Mouse (Mus musculus): ENCODE results near the gene Pop7. TPM values are rescaled to one million over a fixed set of nuclear protein-coding genes. Genes with fewer than 3 reads are reported as not detected.

The Pop7 gene
- polyA plus RNA-seq (2015; fragmentation: Nextera tagmentation; extraction: Ambion mirVana), result 44.1 and 45.5 TPM in 2 replicates

DNA sequence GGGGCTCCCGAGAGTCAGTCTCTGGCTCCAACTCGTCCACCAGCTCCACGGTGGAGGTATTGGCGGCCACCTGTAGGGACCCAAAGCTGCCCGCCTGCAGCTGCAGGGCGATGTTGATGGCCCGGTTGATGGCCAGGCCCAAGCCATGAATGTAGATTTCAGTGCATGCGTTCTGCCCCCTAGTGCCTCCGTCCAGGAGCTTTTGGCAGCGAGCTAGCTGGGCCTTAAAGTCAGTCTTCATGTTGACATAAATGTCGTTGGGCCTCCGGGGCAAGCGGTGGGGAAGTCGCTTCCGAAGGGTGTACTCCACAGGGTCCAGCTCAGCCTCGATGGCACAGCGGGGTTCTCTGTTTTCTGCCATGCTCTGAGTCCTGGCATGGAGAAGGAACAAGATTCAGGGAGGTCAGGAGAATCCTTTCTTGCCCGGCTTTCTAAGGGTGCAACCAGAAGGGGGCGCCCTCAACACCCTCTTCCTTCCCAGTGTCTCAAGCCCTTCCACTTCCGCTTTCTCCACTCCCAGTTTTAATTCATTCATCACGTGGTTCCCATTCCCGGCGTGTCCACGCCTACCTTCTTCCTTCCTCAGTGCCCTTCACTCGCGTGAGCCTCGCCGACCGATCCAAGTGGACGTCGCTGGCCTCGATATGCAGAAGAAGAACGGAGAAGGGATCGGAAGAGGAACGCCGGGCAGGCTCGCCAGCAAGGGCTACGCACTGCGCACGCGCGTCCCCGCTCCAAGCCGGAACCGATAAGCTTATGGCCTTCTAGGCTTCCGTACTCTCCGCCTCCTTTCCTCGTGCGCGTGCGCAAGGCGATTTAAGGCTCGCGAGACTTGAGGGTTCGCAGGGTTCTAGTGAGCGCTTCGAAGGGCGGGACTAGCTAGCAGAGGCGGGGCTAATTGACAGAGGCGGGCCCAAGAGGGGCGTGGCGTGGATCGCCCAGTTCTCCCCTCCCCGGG, at the start of gene Pop7:
Gene Pop7 (minus strand): TSS at position 810 of the 958 bp plus-strand sequence.

DNA sequence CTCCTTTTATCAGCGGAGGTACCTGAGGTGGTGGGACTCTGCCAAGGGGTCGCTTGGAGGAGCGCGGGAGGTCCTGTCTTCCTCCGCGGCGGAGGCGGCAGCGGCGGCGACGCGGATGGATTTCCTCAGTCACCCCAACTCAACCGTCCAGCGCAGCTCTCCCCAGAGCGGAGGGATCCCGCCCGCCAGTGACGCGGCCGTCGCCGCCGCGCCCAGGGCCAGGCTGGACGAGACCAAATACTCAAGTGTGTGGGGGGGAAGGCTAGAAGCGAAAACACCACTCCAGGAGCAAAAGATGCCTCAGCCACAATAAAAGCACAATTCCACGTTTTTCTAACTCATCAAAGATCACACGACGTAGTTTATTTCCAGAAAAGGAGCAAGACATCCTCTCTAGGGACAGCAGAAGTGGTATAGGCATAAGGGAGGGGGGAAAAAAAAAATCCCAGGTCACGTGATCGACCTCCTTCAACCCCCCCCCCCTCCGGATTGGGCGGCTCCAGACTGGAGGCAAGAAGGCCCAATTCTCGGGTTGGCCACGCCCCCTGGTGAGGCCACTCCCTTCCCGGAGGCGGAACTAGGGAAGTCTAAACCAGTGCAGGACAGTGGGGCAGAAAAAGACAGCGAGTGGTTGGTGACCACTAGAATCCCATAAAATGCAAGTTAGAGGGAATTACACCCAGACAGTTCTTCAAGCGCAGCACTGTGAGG, 31.0 kb upstream of the Pop7 start, which contains the start of the genes Epo and Gnb2:
Gene Epo (minus strand): TSS at position 126 of the 711 bp plus-strand sequence.
Gene Gnb2 (minus strand): TSS at position 394 of the 711 bp plus-strand sequence.

DNA sequence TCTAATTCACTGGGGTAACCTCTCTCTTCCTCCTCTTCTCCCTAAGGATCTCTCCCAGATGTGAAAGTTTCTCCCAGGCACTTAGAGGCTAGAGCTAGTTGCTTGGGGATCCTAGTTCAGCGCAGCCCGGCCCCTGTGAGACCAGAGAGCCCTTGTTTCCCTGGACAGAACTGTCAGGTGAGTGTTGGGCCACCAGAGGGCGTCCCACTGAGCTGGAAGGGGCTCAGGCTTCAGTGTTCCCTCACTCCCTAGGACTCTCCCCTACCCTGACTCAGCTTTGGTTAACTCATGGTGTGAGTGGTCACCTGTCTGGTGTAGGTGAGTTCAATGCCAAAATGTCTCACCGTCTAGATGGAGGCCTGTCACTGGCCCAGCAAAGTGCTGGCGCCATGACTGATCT, 16.1 kb upstream of the Pop7 start, which contains the start of gene Gigyf1:
Gene Gigyf1 (plus strand): TSS at position 113 of the 400 bp plus-strand sequence.

DNA sequence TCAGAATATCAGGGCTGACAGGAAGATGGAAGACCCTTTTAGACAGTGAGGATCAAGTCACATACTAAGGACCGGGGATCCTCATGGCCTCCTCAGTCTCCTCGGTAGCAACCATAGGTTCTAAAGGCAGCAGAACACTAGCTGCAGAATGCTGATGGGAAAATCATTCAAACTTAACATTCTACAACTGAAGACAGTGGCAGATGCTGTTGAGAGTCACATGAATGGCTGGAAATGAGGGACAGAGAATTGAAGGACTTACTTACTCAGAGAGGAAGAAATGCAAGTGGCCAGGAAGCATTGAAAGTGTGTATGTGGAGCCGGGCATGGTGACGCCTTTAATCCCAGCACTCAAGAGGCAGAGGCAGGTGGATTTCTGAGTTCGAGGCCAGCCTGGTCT, 25.4 kb downstream of the Pop7 start, which contains the start of gene Zan:
Gene Zan (minus strand): TSS at position 101 of the 400 bp plus-strand sequence.

Other genes with a start within 250 kb of the Pop7 start
- 18.3 and 18.7 TPM in 2 replicates for gene Ache, start 215.0 kb downstream of the Pop7 start, polyA plus RNA-seq (2015; fragmentation: Nextera tagmentation; extraction: Ambion mirVana)
- gene Ufsp1, start 207.9 kb downstream of the Pop7 start, polyA plus RNA-seq (2015; fragmentation: Nextera tagmentation; extraction: Ambion mirVana), result 10.3 and 10.7 TPM in 2 replicates
- 69.0 and 72.3 TPM in 2 replicates for gene Srrt, start 194.8 kb downstream of the Pop7 start, polyA plus RNA-seq (2015; fragmentation: Nextera tagmentation; extraction: Ambion mirVana)
- gene Trip6, start 188.1 kb downstream of the Pop7 start, polyA plus RNA-seq (2015; fragmentation: Nextera tagmentation; extraction: Ambion mirVana), result 15.6 and 21.3 TPM in 2 replicates
- gene Slc12a9, start 168.9 kb downstream of the Pop7 start, polyA plus RNA-seq (2015; fragmentation: Nextera tagmentation; extraction: Ambion mirVana), result 6.2 and 9.9 TPM in 2 replicates
- 5.6 and 8.0 TPM in 2 replicates for gene Ephb4, start 152.4 kb downstream of the Pop7 start, polyA plus RNA-seq (2015; fragmentation: Nextera tagmentation; extraction: Ambion mirVana)
- 0.06 and 0.15 TPM in 2 replicates for gene Zan, start 25.5 kb downstream of the Pop7 start, polyA plus RNA-seq (2015; fragmentation: Nextera tagmentation; extraction: Ambion mirVana)
- gene Gigyf1, start 16.0 kb upstream of the Pop7 start, polyA plus RNA-seq (2015; fragmentation: Nextera tagmentation; extraction: Ambion mirVana), result 9.3 and 10.5 TPM in 2 replicates
- gene Epo, start 30.7 kb upstream of the Pop7 start, polyA plus RNA-seq (2015; fragmentation: Nextera tagmentation; extraction: Ambion mirVana), result not detected in 2 replicates
- 296 and 329 TPM in 2 replicates for gene Gnb2, start 31.0 kb upstream of the Pop7 start, polyA plus RNA-seq (2015; fragmentation: Nextera tagmentation; extraction: Ambion mirVana)
- not detected in 2 replicates for gene Actl6b, start 51.0 kb upstream of the Pop7 start, polyA plus RNA-seq (2015; fragmentation: Nextera tagmentation; extraction: Ambion mirVana)
- gene Tfr2, start 67.3 kb upstream of the Pop7 start, polyA plus RNA-seq (2015; fragmentation: Nextera tagmentation; extraction: Ambion mirVana), result 43.2 and 45.5 TPM in 2 replicates
- 55.8 TPM in 2 replicates for gene Mospd3, start 98.5 kb upstream of the Pop7 start, polyA plus RNA-seq (2015; fragmentation: Nextera tagmentation; extraction: Ambion mirVana)
- 61.6 and 75.4 TPM in 2 replicates for gene Pcolce, start 111.3 kb upstream of the Pop7 start, polyA plus RNA-seq (2015; fragmentation: Nextera tagmentation; extraction: Ambion mirVana)
- 0.10 TPM in 1 of 2 replicates, not detected in the other for gene Fbxo24, start 126.5 kb upstream of the Pop7 start, polyA plus RNA-seq (2015; fragmentation: Nextera tagmentation; extraction: Ambion mirVana)
- 41.9 and 54.3 TPM in 2 replicates for gene Lrch4, start 126.6 kb upstream of the Pop7 start, polyA plus RNA-seq (2015; fragmentation: Nextera tagmentation; extraction: Ambion mirVana)
- gene Gm20605, start 126.7 kb upstream of the Pop7 start, polyA plus RNA-seq (2015; fragmentation: Nextera tagmentation; extraction: Ambion mirVana), result 9.0 and 10.1 TPM in 2 replicates
- gene Sap25, start 138.8 kb upstream of the Pop7 start, polyA plus RNA-seq (2015; fragmentation: Nextera tagmentation; extraction: Ambion mirVana), result 16.9 and 18.4 TPM in 2 replicates
- 0.05 and 0.12 TPM in 2 replicates for gene Irs3, start 143.2 kb upstream of the Pop7 start, polyA plus RNA-seq (2015; fragmentation: Nextera tagmentation; extraction: Ambion mirVana)
- 36.8 and 43.3 TPM in 2 replicates for gene Agfg2, start 182.2 kb upstream of the Pop7 start, polyA plus RNA-seq (2015; fragmentation: Nextera tagmentation; extraction: Ambion mirVana)
- gene Nyap1, start 239.1 kb upstream of the Pop7 start, polyA plus RNA-seq (2015; fragmentation: Nextera tagmentation; extraction: Ambion mirVana), result 0.24 and 0.30 TPM in 2 replicates
- 114 and 132 TPM in 2 replicates for gene Tsc22d4, start 243.2 kb upstream of the Pop7 start, polyA plus RNA-seq (2015; fragmentation: Nextera tagmentation; extraction: Ambion mirVana)